Mouse (Mus musculus): Measurements from ENCODE around the gene Gp1ba. TPM values are rescaled to one million over a fixed set of nuclear protein-coding genes. Genes with fewer than 3 reads are reported as not detected.

Gp1ba gene
- total and polyA plus RNA-seq, 3 experiments: 1.6 to 5.0 TPM; not detected in 1

GRCm38 (mm10) chr11:70637764-70638163 lies 1.2 kb upstream of the Gp1ba start (continued):
- TF ChIP-seq NRF1 (IDR thresholded peaks at IDR 0.05; ENCODE audit: insufficient read depth, low read depth, low read length, poor library complexity, severe bottlenecking) (no peak), CHD1 (IDR thresholded peaks at IDR 0.05; ENCODE audit: low read depth, low read length) (0 out of 2 replicates have a peak, but pooled peaks have one; percentile 25), UBTF (IDR thresholded peaks at IDR 0.05; ENCODE audit: borderline replicate concordance, insufficient read depth, low read depth, low read length) (no peak), MAFK (IDR thresholded peaks at IDR 0.05; ENCODE audit: borderline replicate concordance, low read depth, low read length) (no peak), TBP (IDR thresholded peaks at IDR 0.05; ENCODE audit: low read depth, low read length) (no peak), JUND (IDR thresholded peaks at IDR 0.05; ENCODE audit: low read depth, low read length) (0 out of 2 replicates have a peak, but pooled peaks have one; percentile 41), ZMIZ1 (IDR thresholded peaks at IDR 0.05; ENCODE audit: low read depth, low read length) (0 out of 2 replicates have a peak, but pooled peaks have one; percentile 46)

- H3K9me3 ChIP-seq (replicated peaks; ENCODE audit: insufficient read depth, low read length): no peaks in the 10 kb centered on the region
- peak overlapping the region; percentile 96 for H3K27ac ChIP-seq (ENCODE audit: control insufficient read depth, low read depth, low read length)
- no peak for TF ChIP-seq GABPA (IDR thresholded peaks at IDR 0.05; ENCODE audit: low read depth, low read length)
- TF ChIP-seq NRF1 (IDR thresholded peaks at IDR 0.05; ENCODE audit: insufficient read depth, low read depth, low read length, poor library complexity, severe bottlenecking): no peak
- TF ChIP-seq EP300 (IDR thresholded peaks at IDR 0.05; ENCODE audit: low read depth in 1 of 2, low read length in 2 of 2): peak in 1 of 2 experiments; percentile 55; a peak in 2 of 4 replicates
- TF ChIP-seq ZKSCAN1 (IDR thresholded peaks at IDR 0.05; ENCODE audit: low read depth, low read length): no peak
- no peak for TF ChIP-seq MYB (IDR thresholded peaks at IDR 0.05; ENCODE audit: low read depth, low read length)
- TF ChIP-seq RCOR1 (IDR thresholded peaks at IDR 0.05; ENCODE audit: low read depth, low read length): no peak
- TF ChIP-seq MAFK (IDR thresholded peaks at IDR 0.05; ENCODE audit: borderline replicate concordance, low read depth, low read length): no peak
- no peak for TF ChIP-seq ZC3H11A (IDR thresholded peaks at IDR 0.05; ENCODE audit: low read depth, low read length)
- TF ChIP-seq RAD21 (IDR thresholded peaks at IDR 0.05; ENCODE audit: low read depth, low read length): no peak
- peak; percentile 88 for TF ChIP-seq GATA1 (IDR thresholded peaks at IDR 0.05; ENCODE audit: low read depth, low read length)
- 0 out of 2 replicates have a peak, but pooled peaks have one; percentile 28 for TF ChIP-seq CHD1 (IDR thresholded peaks at IDR 0.05; ENCODE audit: low read depth, low read length)
- peak; percentile 39; the same call in 1 of the 2 replicates for TF ChIP-seq TBP (IDR thresholded peaks at IDR 0.05; ENCODE audit: low read depth, low read length)
- no peak for TF ChIP-seq ELF1 (IDR thresholded peaks at IDR 0.05; ENCODE audit: low read depth, low read length)
- TF ChIP-seq POLR2AphosphoS5 (IDR thresholded peaks at IDR 0.05; ENCODE audit: borderline replicate concordance, low read depth, low read length): no peak
- TF ChIP-seq TCF12 (IDR thresholded peaks at IDR 0.05; ENCODE audit: low read depth, low read length): 0 out of 2 replicates have a peak, but pooled peaks have one; percentile 15
- no peak for TF ChIP-seq MEF2A (IDR thresholded peaks at IDR 0.05; ENCODE audit: extremely low read depth, insufficient replicate concordance, low read depth, low read length, poor library complexity, severe bottlenecking)
- H3K27me3 ChIP-seq (ENCODE audit: control insufficient read depth in 1 of 2, insufficient read depth in 2 of 2, low read length in 2 of 2): no peaks in the 10 kb centered on the region
- peaks cover 10% of the 10 kb centered on the region; the same call in 1 of the 2 replicates for H3K79me2 ChIP-seq (ENCODE audit: control insufficient read depth, insufficient read depth, low read length, poor library complexity)
- H3K4me1 ChIP-seq (ENCODE audit: control insufficient read depth in 1 of 2, insufficient read depth in 2 of 2, low read length in 2 of 2): peaks cover 14 to 47% of the 10 kb centered on the region in 2 experiments
- peak overlapping the region; percentile 4 to 9; a peak in 3 of 4 replicates for H3K4me3 ChIP-seq (ENCODE audit: control insufficient read depth in 1 of 2, insufficient read depth in 1 of 2, low read depth in 2 of 2, low read length in 2 of 2)
- no peak for DNase-seq (ENCODE audit: low read depth, low spot score)
- peaks cover 0 to 41% of the 10 kb centered on the region in 2 experiments; a peak in 2 of 4 replicates for H3K36me3 ChIP-seq (ENCODE audit: control insufficient read depth in 1 of 2, insufficient read depth in 2 of 2, low read length in 2 of 2)
- H3K9ac ChIP-seq (ENCODE audit: control insufficient read depth, low read depth, low read length, poor library complexity, severe bottlenecking): peak overlapping the region; percentile 52
Observed at GRCm38 (mm10) chr11:70638293-70638692, 629 bp upstream of the Gp1ba start.
